23 mouse cellular contexts compared by ENCODE assay signal in genomic region chr19:55842046-55842445, GRCm38 (mm10).
DNase-seq lines count a peak whose midpoint lies in the region; ATAC-seq and TF ChIP-seq lines count a peak whose summit lies in the region.
"Had no signal": no experiment of that assay in that cellular context is flagged by ENCODE, and none has a peak within 500 bp of the region (broad histone marks: within the 10 kb centered on the region; RNA-seq: fewer than 3 reads in every experiment).

No protein-coding gene starts in this region.

- H3K36me3 ChIP-seq in heart, embryonic 12.5 days, result no peaks in the 10 kb centered on the region
- no peaks in the 10 kb centered on the region for H3K36me3 ChIP-seq in heart, embryonic 16.5 days (ENCODE audit: control insufficient read depth, insufficient read depth)
- H3K36me3 ChIP-seq in lung, embryonic 14.5 days (ENCODE audit: insufficient read depth), result no peaks in the 10 kb centered on the region
- H3K36me3 ChIP-seq: embryonic facial prominence, embryonic 15.5 days; hindbrain, embryonic 15.5 days had no signal

- TF ChIP-seq CTCF in lung, embryonic 14.5 days (IDR thresholded peaks at IDR 0.05; ENCODE audit: low read depth), result no peak

- no peaks in the 10 kb centered on the region for H3K9me3 ChIP-seq in heart, embryonic 12.5 days (replicated peaks)
- H3K9me3 ChIP-seq in heart, embryonic 16.5 days (replicated peaks; ENCODE audit: control insufficient read depth, low read length), result no peaks in the 10 kb centered on the region
- H3K9me3 ChIP-seq in lung, embryonic 14.5 days (ENCODE audit: low read depth, low read length), result no peaks in the 10 kb centered on the region
- H3K9me3 ChIP-seq: embryonic facial prominence, embryonic 15.5 days; forebrain, embryonic 10.5 days; hindbrain, embryonic 15.5 days had no signal

- H3K27me3 ChIP-seq in heart, embryonic 12.5 days (replicated peaks), result no peaks in the 10 kb centered on the region
- H3K27me3 ChIP-seq in heart, embryonic 16.5 days (ENCODE audit: control insufficient read depth, insufficient read depth, low read length), result no peaks in the 10 kb centered on the region
- H3K27me3 ChIP-seq in lung, embryonic 14.5 days (ENCODE audit: insufficient read depth, low read length), result no peaks in the 10 kb centered on the region
- H3K27me3 ChIP-seq: embryonic facial prominence, embryonic 15.5 days; hindbrain, embryonic 15.5 days had no signal

- 8% methylated on average over 7 of the region's 7 CpGs for WGBS in heart, embryonic 12.5 days
- 18% methylated on average over 7 of the region's 7 CpGs for WGBS in heart, embryonic 16.5 days
- WGBS in lung, embryonic 14.5 days, result 46% methylated on average over 7 of the region's 7 CpGs

- DNase-seq in heart, postnatal 25 days (ENCODE audit: low spot score), result no peak
- DNase-seq in heart, postnatal 36 days, result no peak
- peak; percentile 22 for DNase-seq in lung, embryonic 14.5 days
- DNase-seq in lung, postnatal 14 days, result no peak
- DNase-seq in brain, adult 2 months (ENCODE audit: low read depth, low spot score), result peak; percentile 19
- DNase-seq: adrenal gland, adult 8-10 months; adrenal gland, postnatal 36 days; cerebellum, adult 11 months; cerebellum, adult 8-10 months; cerebellum, postnatal 14 days; embryo, embryonic 11 days; gastrocnemius, postnatal 36 days; heart, adult 18-20 months; kidney, adult 8-10 months had no signal

- peak overlapping the region; percentile 45 for H3K4me2 ChIP-seq in heart, embryonic 12.5 days
- peak overlapping the region; percentile 16; the same call in 1 of the 2 replicates for H3K4me2 ChIP-seq in heart, embryonic 16.5 days (ENCODE audit: low read depth, low read length)
- H3K4me2 ChIP-seq in lung, embryonic 14.5 days, result no peak overlapping the region
- H3K4me2 ChIP-seq: embryonic facial prominence, embryonic 15.5 days; hindbrain, embryonic 15.5 days had no signal

- no peak overlapping the region for H3K9ac ChIP-seq in heart, embryonic 12.5 days
- no peak overlapping the region for H3K9ac ChIP-seq in heart, embryonic 16.5 days (ENCODE audit: low read length)
- no peak overlapping the region for H3K9ac ChIP-seq in lung, embryonic 14.5 days
- H3K9ac ChIP-seq: embryonic facial prominence, embryonic 15.5 days; hindbrain, embryonic 15.5 days had no signal

- no peak overlapping the region for H3K4me3 ChIP-seq in heart, embryonic 12.5 days
- H3K4me3 ChIP-seq in heart, embryonic 16.5 days (ENCODE audit: low read length), result no peak overlapping the region
- H3K4me3 ChIP-seq in lung, embryonic 14.5 days (ENCODE audit: low read depth, low read length), result no peak overlapping the region
- H3K4me3 ChIP-seq: embryonic facial prominence, embryonic 15.5 days; erythroblast, embryonic 14.5 days; forebrain, embryonic 10.5 days; hindbrain, embryonic 15.5 days had no signal

- peaks cover 83% of the 10 kb centered on the region for H3K4me1 ChIP-seq in heart, embryonic 12.5 days (replicated peaks)
- peaks cover 54% of the 10 kb centered on the region for H3K4me1 ChIP-seq in heart, embryonic 16.5 days (ENCODE audit: control insufficient read depth, insufficient read depth, low read length)
- peaks cover 27% of the 10 kb centered on the region for H3K4me1 ChIP-seq in lung, embryonic 14.5 days (ENCODE audit: insufficient read depth)

- peak overlapping the region; percentile 36; the same call in 1 of the 2 replicates for H3K27ac ChIP-seq in heart, embryonic 12.5 days (ENCODE audit: poor library complexity, severe bottlenecking)
- 0 out of 2 replicates have a peak overlapping the region, but pooled peaks have one; percentile 37 for H3K27ac ChIP-seq in heart, embryonic 16.5 days (ENCODE audit: low read length)
- H3K27ac ChIP-seq in lung, embryonic 14.5 days (ENCODE audit: low read depth), result no peak overlapping the region
- H3K27ac ChIP-seq: embryonic facial prominence, embryonic 15.5 days; hindbrain, embryonic 15.5 days had no signal

- ATAC-seq in heart, embryonic 12.5 days (ENCODE audit: insufficient number of reproducible peaks, low FRiP score), result no peak
- ATAC-seq in heart, embryonic 16.5 days (replicated peaks; ENCODE audit: extremely low read depth, insufficient read depth, low FRiP score), result no peak
- ATAC-seq in lung, embryonic 14.5 days (ENCODE audit: insufficient read depth), result no peak
- ATAC-seq in monocyte, adult 5-6 weeks (replicated peaks; ENCODE audit: insufficient number of reproducible peaks, low FRiP score, low TSS enrichment, poor library complexity, severe bottlenecking), result no peak
- ATAC-seq: forebrain, embryonic 14.5 days; intestine, embryonic 16.5 days had no signal

- intact Hi-C loops in heart, postnatal 25 days (cut with DNase I), result no loop called here
- intact Hi-C loops in heart, postnatal 36 days (cut with DNase I), result no loop called here

Comparison
In these comparisons a context has a peak if more than half of its experiments do, and no peak if none do; other contexts are left out.
1. DNase-seq: peak in lung, embryonic 14.5 days (single experiment) and brain, adult 2 months (single experiment); none in heart, postnatal 25 days (single experiment), heart, postnatal 36 days (0 of 2) and lung, postnatal 14 days (single experiment).